Mouse (Mus musculus) brain, embryonic 14.5 days (tissue): ENCODE measurements around the gene Tnrc6b.

ENCODE experiments used
- CTCF ChIP-seq: fragments of 200-500 bp; IDR thresholded peaks from 2 replicates; pipeline ENCODE4 v1.5.1; 2012; ENCODE audit warnings: inconsistent platforms, mild to moderate bottlenecking, moderate library complexity, borderline replicate concordance; ENCODE audit not compliant: insufficient read depth, insufficient read length; ENCODE audit errors: extremely low read depth
- POLR2A ChIP-seq: fragments of 200-500 bp; IDR thresholded peaks from 2 replicates; pipeline ENCODE4 v1.6.1; 2012; ENCODE audit warnings: mild to moderate bottlenecking, inconsistent platforms, borderline replicate concordance; ENCODE audit not compliant: poor library complexity, insufficient read depth, insufficient read length, severe bottlenecking; ENCODE audit errors: extremely low read depth

DNA sequence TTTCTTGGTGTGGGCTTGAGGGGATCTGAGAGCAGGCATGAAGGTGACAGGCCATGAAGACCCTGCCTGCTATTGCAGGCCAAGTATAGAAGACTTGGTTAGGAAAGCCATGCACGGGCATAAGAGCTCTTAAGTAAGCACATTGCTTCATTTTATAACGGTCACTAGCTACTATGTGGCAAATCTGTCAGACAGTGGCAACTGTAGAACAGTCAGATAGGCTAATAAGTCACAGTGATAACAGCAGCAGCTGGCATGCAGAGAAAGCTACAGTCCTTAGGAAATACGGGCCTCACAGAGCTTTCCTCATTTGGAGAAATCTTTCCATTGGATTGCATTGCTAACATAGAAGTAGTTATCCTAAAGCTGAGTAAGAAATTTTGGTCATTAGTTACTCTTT, 121.7 kb downstream of the Tnrc6b start:
- TF ChIP-seq POLR2A = no peak
- TF ChIP-seq CTCF = no peak
